Mouse (Mus musculus) liver, embryonic 12.5 days (tissue): ENCODE results near the gene Bri3. TPM values are rescaled to one million over a fixed set of nuclear protein-coding genes. Genes with fewer than 3 reads are reported as not detected.
"Not testable (repeated sequence)": the region's sequence is repeated elsewhere in the genome, so short reads cannot be mapped to it uniquely, and the experiment has no call there.

Source experiments
- ATAC-seq: fragments of 200-750 bp; cut with Nextera tagmentation; 2 replicates; pipeline ENCODE4 v1.8.0; 2017; ENCODE audit warnings: moderate number of reproducible peaks, mild to moderate bottlenecking, moderate library complexity
- H3K27ac ChIP-seq: fragments of 300-500 bp; sonication (generic); 2 replicates; pipeline ENCODE4 v1.5.1; 2016; ENCODE audit warnings: mild to moderate bottlenecking
- H3K27me3 ChIP-seq: fragments of 300-500 bp; sonication (generic); replicated peaks from 2 replicates; pipeline ENCODE4 v1.6.1; 2016; ENCODE audit warnings: mild to moderate bottlenecking, moderate library complexity
- H3K36me3 ChIP-seq: fragments of 300-500 bp; sonication (generic); 2 replicates; pipeline ENCODE4 v1.6.1; 2016; ENCODE audit warnings: mild to moderate bottlenecking, moderate library complexity
- H3K4me1 ChIP-seq: fragments of 300-500 bp; sonication (generic); 2 replicates; pipeline ENCODE4 v1.6.1; 2016
- H3K4me2 ChIP-seq: fragments of 300-500 bp; sonication (generic); 2 replicates; pipeline ENCODE4 v1.6.1; 2016; ENCODE audit warnings: mild to moderate bottlenecking, moderate library complexity
- H3K4me3 ChIP-seq: fragments of 300-500 bp; sonication (generic); 2 replicates; pipeline ENCODE4 v1.5.1; 2016; ENCODE audit warnings: mild to moderate bottlenecking, moderate library complexity
- H3K9ac ChIP-seq: fragments of 300-500 bp; sonication (generic); 2 replicates; pipeline ENCODE4 v1.6.1; 2016; ENCODE audit warnings: mild to moderate bottlenecking, moderate library complexity
- H3K9me3 ChIP-seq: fragments of 300-500 bp; sonication (generic); replicated peaks from 2 replicates; pipeline ENCODE4 v1.6.1; 2016; ENCODE audit warnings: mild to moderate bottlenecking, moderate library complexity
- WGBS: fragments of 180-500 bp; shearing (Covaris S2); methylation state at CpG from one replicate; pipeline ENCODE4 v1.1.7; 2016; ENCODE audit not compliant: insufficient replicate concordance; 5-methylcytosine and 5-hydroxymethylcytosine counted together
- polyA plus RNA-seq: library from polyadenylated mRNA; unstranded; fragments of >200 nt; fragmentation: Nextera tagmentation; extraction: Ambion mirVana; gene quantifications from 2 replicates; pipeline ENCODE4 v1.2.1, GENCODE M21; 2016

Bri3 gene
- polyA plus RNA-seq, 1 experiment from 2014 or later = 40.3 TPM

DNA sequence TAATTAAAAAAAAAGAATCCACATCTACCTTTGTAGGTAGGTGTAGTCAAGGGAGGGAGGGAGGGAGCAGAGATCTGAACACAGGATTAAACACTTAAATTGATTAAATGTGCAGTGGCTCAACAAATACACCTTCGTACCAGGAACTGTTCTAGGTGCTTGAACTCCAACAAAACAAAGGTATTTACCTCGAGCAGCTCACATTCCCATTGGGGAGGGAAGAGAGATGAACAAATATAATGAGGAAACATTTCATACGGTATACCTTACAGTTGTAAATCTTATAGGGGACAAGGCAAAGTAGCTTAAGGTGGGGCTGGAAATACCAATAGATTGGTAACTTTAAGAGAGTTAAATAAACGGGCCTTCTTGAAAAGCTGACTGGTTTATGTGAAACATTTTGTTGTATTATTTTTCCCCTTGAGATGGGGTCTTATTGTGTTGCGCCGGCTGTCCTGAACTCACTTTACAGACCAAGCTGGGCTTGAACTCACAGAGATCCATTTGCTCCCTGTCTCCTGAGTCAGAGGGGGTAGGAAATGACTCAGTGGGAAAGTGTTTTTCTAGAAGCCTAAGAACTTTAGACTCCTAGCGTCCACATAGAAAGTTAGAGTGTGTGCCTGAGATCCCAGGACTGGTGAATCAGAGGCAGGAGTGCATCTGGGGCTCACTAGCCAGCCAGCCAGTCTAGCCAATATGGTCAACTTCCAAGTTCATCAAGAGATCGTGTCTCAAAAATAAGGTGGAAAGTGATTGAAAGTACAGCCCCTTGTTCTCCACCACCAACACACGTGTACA lies 108.2 kb downstream of the Bri3 start:
- no peak for ATAC-seq
- H3K4me3 ChIP-seq = no peak overlapping the region
- no peak overlapping the region for H3K4me2 ChIP-seq
- H3K9ac ChIP-seq = no peak overlapping the region
- H3K9me3 ChIP-seq = no peaks in the 10 kb centered on the region
- H3K27ac ChIP-seq = no peak overlapping the region
- 70% methylated on average over 9 of the region's 9 CpGs for WGBS
- no peaks in the 10 kb centered on the region for H3K36me3 ChIP-seq
- peaks cover 2% of the 10 kb centered on the region; the same call in 1 of the 2 replicates for H3K4me1 ChIP-seq
- H3K27me3 ChIP-seq = peaks cover 18% of the 10 kb centered on the region

DNA sequence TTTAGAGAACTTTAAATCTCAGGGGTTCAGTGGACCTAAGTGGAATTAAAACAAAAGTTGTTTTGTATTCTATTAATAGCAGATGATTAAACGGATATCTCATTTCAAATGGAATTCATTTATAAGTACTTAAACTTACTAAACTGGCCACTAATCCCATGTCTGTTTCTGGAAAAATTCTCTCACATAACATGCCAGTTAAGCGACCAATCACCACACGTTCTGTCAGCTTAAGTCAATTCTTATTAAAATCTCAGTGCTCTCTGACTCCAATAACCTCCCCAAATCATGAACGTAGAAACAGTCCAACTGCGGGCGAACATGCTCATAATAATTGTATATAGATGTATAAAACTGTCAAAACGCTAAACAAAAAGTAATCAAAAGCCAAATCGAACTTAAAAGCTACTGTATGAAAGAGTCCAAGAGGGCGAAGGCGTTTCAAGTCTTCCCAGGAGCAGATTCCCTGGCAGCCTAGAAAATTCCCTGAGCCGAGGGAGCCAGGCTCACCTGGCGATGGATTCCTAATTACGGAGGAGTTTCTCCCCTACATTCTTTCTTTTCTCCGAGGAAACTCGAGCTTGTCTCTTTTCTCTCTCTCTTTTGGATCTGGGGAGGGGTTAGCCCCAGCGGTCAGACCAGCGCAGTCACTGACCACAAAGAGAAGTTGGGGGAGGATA lies 112.7 kb downstream of the Bri3 start:
- H3K27ac ChIP-seq = no peak overlapping the region
- H3K9me3 ChIP-seq = no peaks in the 10 kb centered on the region
- H3K27me3 ChIP-seq = peaks cover 39% of the 10 kb centered on the region

GRCm38 (mm10) chr5:144357551-144357880 lies 113.3 kb downstream of the Bri3 start:
- Histone ChIP-seq H3K9ac (peak overlapping the region; percentile 17), H3K27ac (no peak overlapping the region), H3K9me3 (no peaks in the 10 kb centered on the region), H3K36me3 (no peaks in the 10 kb centered on the region), H3K4me3 (peak overlapping the region; percentile 54), H3K27me3 (peaks cover 39% of the 10 kb centered on the region), H3K4me2 (peak overlapping the region; percentile 72), H3K4me1 (peaks cover 15% of the 10 kb centered on the region)
- 2% methylated on average over 27 of the region's 27 CpGs for WGBS
- ATAC-seq = no peak

More for the DNA sequence above, 112.7 kb downstream of the Bri3 start:
- Histone ChIP-seq H3K36me3 (no peaks in the 10 kb centered on the region), H3K4me3 (peak overlapping the region; percentile 54), H3K4me1 (peaks cover 15% of the 10 kb centered on the region), H3K4me2 (peak overlapping the region; percentile 72), H3K9ac (peak overlapping the region; percentile 17)
- no peak for ATAC-seq
- WGBS = 11% methylated on average over 17 of the region's 17 CpGs

DNA sequence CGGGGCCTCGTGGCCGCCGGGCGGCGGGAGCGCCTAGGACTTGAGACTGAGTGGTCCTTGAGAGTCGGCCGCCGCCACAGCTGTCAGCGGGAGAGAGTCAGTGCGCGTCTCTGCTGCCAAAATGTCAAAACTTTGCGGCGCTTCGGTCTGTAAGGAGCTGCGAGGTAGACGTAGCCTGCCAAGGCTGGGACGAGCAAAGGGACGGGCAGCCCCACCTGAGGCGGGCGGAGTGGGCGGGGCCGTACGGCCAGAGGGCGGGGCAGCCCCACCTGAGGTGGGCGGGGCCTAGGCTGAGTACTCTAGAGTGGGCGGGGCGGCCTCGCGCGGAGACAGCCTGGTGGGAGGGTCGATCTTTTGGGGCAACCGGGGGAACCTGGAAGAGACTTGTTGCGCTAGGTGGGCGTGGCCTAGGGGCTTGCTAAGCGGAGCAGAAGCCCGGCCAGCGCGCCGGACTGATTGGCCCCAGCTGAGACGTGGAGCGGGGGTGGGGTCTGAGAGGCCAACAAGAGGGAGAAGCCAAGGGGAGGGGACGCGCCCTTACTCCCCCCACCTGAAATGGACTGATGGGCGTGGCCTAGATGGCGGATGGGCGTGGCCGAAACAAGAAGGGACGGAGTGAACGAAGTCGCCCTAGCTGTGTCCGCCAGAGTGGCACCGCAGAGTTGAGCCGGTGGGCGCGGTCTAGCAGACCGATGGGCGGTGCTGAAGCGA lies 113.8 kb downstream of the Bri3 start, which contains the start of gene Baiap2l1:
Baiap2l1 (minus strand) TSS at position 232 of the 711 bp plus-strand sequence.
- H3K36me3 ChIP-seq = no peaks in the 10 kb centered on the region
- ATAC-seq = peak; percentile 92
- peaks cover 15% of the 10 kb centered on the region for H3K4me1 ChIP-seq
- peak within 1 kb of the TSS; percentile 72 for H3K4me2 ChIP-seq
- peaks cover 39% of the 10 kb centered on the region for H3K27me3 ChIP-seq
- WGBS = 1% methylated on average over 59 of the region's 60 CpGs
- peak within 1 kb of the TSS; percentile 17 for H3K9ac ChIP-seq
- H3K9me3 ChIP-seq = no peaks in the 10 kb centered on the region
- H3K27ac ChIP-seq = no peak within 1 kb of the TSS
- peak within 1 kb of the TSS; percentile 54 for H3K4me3 ChIP-seq

- Histone ChIP-seq H3K9me3 (no peaks in the 10 kb centered on the region), H3K4me3 (peak overlapping the region; percentile 54), H3K36me3 (no peaks in the 10 kb centered on the region), H3K27ac (no peak overlapping the region), H3K4me1 (peaks cover 15% of the 10 kb centered on the region), H3K9ac (no peak overlapping the region), H3K4me2 (peak overlapping the region; percentile 72), H3K27me3 (peaks cover 39% of the 10 kb centered on the region)
- ATAC-seq = no peak
- WGBS = 8% methylated on average over 10 of the region's 10 CpGs
Measured at GRCm38 (mm10) chr5:144358592-144358917, 114.3 kb downstream of the Bri3 start.

GRCm38 (mm10) chr5:144359886-144360285 lies 115.6 kb downstream of the Bri3 start:
- Histone ChIP-seq H3K9ac (no peak overlapping the region), H3K36me3 (no peaks in the 10 kb centered on the region), H3K9me3 (no peaks in the 10 kb centered on the region), H3K4me3 (no peak overlapping the region), H3K4me2 (no peak overlapping the region), H3K27ac (no peak overlapping the region), H3K27me3 (peaks cover 39% of the 10 kb centered on the region), H3K4me1 (peaks cover 15% of the 10 kb centered on the region)
- WGBS = 66% methylated on average over 6 of the region's 6 CpGs
- no peak for ATAC-seq

DNA sequence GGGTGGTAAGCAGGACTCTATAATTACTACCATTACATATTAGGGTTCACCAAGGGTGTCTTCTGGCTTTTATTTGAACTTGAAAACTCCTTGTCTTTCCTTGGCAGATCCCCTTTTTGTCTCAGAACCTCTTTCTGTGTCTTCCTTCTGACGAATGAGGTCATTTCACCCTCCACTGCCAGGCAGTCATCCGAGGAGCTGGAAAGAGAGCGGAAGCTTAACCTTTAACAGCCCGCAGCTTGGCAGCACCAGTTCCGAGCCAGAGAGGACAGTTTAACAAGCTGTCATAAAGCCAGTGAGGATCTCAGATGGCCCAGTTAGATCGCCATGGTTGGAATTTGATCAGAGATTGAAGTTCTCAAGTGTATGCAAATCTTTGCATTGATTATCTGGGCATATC lies 116.1 kb downstream of the Bri3 start:
- H3K36me3 ChIP-seq = no peaks in the 10 kb centered on the region
- H3K4me2 ChIP-seq = no peak overlapping the region
- H3K27ac ChIP-seq = no peak overlapping the region
- no peak for ATAC-seq
- H3K27me3 ChIP-seq = peaks cover 37% of the 10 kb centered on the region
- no peak overlapping the region for H3K4me3 ChIP-seq
- H3K9ac ChIP-seq = no peak overlapping the region
- H3K9me3 ChIP-seq = no peaks in the 10 kb centered on the region
- peaks cover 15% of the 10 kb centered on the region for H3K4me1 ChIP-seq
- WGBS = 55% methylated on average over 6 of the region's 6 CpGs

GRCm38 (mm10) chr5:144364680-144365357 lies 120.6 kb downstream of the Bri3 start:
- 67% methylated on average over 11 of the region's 11 CpGs for WGBS
- Histone ChIP-seq H3K4me2 (no peak overlapping the region), H3K27me3 (no peaks in the 10 kb centered on the region), H3K9me3 (no peaks in the 10 kb centered on the region), H3K36me3 (no peaks in the 10 kb centered on the region), H3K27ac (no peak overlapping the region), H3K4me3 (no peak overlapping the region), H3K4me1 (no peaks in the 10 kb centered on the region), H3K9ac (no peak overlapping the region)
- no peak for ATAC-seq

- H3K9me3 ChIP-seq, H3K4me1 ChIP-seq, H3K36me3 ChIP-seq, ATAC-seq, H3K4me3 ChIP-seq, H3K4me2 ChIP-seq, H3K27ac ChIP-seq, H3K27me3 ChIP-seq, H3K9ac ChIP-seq: not testable (repeated sequence)
- 54% methylated on average over 6 of the region's 6 CpGs for WGBS
Measured at GRCm38 (mm10) chr5:144366551-144366950, 122.3 kb downstream of the Bri3 start.

DNA sequence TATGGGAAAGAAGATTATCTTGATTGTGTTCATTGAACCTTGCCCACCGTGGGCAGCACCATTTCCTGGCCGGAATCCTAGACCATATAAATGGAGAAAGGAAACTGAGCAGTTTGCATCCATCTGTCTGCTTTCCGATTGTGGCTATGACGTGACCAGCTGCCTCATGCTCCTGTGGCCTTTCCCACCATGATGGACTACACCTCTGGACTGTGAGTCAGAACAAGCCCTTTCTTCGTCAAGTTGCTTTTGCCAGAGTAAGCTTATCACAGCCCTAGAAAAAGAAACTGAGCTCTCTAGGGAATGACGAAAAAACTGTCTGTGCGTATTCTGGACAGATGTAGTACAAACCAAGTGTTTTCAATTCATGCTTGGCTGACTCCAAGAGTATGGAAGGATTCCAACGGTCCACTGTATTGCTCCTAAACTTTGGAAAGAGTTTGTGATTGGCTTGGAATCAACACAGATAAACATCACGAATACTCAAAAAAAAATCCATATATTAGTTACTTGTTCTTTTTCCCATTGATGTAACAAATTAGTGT lies 124.5 kb downstream of the Bri3 start:
- Histone ChIP-seq H3K36me3 (no peaks in the 10 kb centered on the region), H3K9ac (no peak overlapping the region), H3K4me2 (no peak overlapping the region), H3K9me3 (no peaks in the 10 kb centered on the region), H3K27me3 (no peaks in the 10 kb centered on the region), H3K4me1 (no peaks in the 10 kb centered on the region), H3K4me3 (no peak overlapping the region), H3K27ac (no peak overlapping the region)
- 72% methylated on average over 9 of the region's 9 CpGs for WGBS
- no peak for ATAC-seq

DNA sequence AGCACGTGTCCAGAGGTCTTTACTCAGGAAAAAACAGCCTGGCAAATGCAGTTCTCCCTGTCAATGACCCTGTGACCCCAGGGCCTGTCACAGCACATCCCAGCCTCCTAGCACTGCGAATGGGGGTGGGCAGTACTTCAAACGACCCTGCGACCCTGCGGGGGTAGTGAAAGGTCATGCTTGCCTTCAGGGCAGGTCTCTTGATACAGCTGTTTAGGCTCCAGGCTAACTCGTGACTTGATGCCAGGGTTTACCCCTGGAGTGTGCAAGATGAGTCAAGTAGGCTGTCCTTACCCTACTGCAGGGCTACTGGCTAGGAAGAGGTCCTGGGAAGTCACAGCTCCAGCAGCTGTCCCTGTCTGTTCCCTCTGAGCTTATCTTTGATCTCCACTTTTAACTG lies 126.7 kb downstream of the Bri3 start:
- no peaks in the 10 kb centered on the region for H3K36me3 ChIP-seq
- no peaks in the 10 kb centered on the region for H3K27me3 ChIP-seq
- H3K4me3 ChIP-seq = no peak overlapping the region
- no peaks in the 10 kb centered on the region for H3K9me3 ChIP-seq
- peak; percentile 70 for ATAC-seq
- H3K27ac ChIP-seq = peak overlapping the region; percentile 45; the same call in 1 of the 2 replicates
- no peak overlapping the region for H3K9ac ChIP-seq
- 12% methylated on average over 6 of the region's 6 CpGs for WGBS
- no peak overlapping the region for H3K4me2 ChIP-seq
- no peaks in the 10 kb centered on the region for H3K4me1 ChIP-seq
